Mouse (Mus musculus): ENCODE measurements around the gene Adamts17. TPM values are rescaled to one million over a fixed set of nuclear protein-coding genes. Genes with fewer than 3 reads are reported as not detected.
A peak's percentile ranks its signal among the peaks of the same experiment; 100 is the strongest.

Gene Adamts17
- total RNA-seq (2021), result 10 to 100 TPM in 1 of 2 experiments, 1 to 10 TPM in 1; 5.5 to 10.6 TPM
- long read RNA-seq, experiment 1, full-length matches to known transcripts, result 1 of 1 reads
- long read RNA-seq, experiment 1, partial matches to known transcripts, result 0 of 1 reads
- long read RNA-seq, experiment 1, other reads (novel, unspliced or antisense), result 0 of 1 reads
- long read RNA-seq, experiment 2, partial matches to known transcripts, result 0 of 1 reads
- long read RNA-seq, experiment 2, other reads (novel, unspliced or antisense), result 1 of 1 reads

DNA sequence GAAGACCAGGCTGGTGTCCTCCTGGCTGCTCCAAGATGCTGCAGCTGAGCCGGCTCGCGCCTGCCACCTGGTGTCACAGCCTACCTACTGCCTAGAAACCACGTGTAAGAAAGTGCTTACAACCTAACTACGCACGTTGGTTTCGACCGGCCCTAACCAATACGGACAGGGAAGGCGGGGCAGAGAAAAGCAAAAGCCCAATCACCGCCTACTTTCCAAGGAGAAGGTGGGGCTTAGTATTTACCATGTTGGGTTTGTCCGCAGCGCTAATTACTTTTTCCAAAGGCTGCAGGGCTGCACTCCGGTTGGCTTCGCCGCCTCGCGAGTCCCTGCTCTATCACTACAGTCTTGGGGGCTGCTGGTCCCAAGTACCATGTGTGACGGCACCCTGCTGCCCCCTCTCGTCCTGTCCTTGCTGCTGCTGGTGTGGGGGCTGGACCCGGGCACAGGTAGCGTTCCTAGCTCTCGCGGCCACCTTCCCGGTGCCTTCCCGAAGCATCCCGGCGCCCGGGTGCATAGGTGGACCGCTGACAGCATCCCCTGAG, at the start of gene Adamts17:
Gene Adamts17 (plus strand): TSS at position 273 of the 545 bp plus-strand sequence.
- DNase-seq, result peak; percentile 93
- intact Hi-C loops (cut with DNase I; ENCODE audit: low total_unique reads), result loop anchor here (2.0 to 10.0 kb wide), 2 partner anchors 359 to 785 kb away; no protein-coding TSS in a partner anchor

DNA sequence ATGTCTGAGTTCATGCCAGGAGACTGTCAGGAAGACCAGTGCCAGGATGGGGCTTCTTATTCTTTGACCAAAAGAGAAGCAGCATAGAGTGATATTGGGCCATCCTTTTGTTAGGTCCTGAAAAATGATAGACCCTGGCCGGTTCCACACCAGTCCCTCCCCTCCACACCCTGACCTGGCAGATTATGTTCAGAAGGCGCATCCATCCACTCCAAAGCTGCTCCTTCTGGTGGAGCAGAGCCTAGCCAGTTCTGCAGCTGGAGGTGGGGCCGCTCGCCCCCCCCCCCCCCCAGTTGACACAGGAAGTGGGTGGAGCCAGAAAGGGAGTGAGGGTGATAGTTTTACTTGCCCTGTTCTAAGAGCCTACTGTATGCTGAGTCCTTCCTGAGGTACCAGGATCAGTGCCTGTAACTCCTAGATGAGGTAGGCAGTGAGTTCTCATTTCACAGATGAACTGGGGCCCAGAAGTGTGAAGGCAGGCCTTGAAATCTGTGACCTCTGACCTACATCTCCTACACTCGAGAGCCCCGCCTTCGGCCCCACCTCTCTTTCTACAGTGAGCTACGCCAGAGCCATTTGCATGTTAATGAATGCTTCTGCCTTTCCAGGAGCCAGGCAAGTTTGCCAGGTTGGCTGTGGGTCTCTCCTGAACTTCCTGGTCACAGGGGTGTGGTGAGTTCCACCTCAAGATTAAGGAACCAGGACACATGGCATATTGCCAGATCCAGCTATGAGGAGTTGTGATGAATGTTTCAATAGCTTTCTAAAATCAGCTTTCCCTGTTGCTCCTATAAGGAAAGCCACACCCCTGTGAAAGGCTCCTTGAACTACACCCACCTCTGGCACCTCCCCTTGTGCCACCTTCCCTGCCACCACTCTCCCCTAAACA, 49.4 kb upstream of the Adamts17 start:
- intact Hi-C loops (cut with DNase I; ENCODE audit: low total_unique reads), result no loop called here
- DNase-seq, result no peak

GRCm38 (mm10) chr7:66791022-66791421, 48.5 kb upstream of the Adamts17 start:
- intact Hi-C loops (cut with DNase I; ENCODE audit: low total_unique reads), result no loop called here

GRCm38 (mm10) chr7:66796909-66797308, 42.6 kb upstream of the Adamts17 start:
- no peak for DNase-seq
- intact Hi-C loops (cut with DNase I; ENCODE audit: low total_unique reads), result no loop called here

More at GRCm38 (mm10) chr7:66791022-66791421, 48.5 kb upstream of the Adamts17 start:
- no peak for DNase-seq

- DNase-seq, result no peak
- intact Hi-C loops (cut with DNase I; ENCODE audit: low total_unique reads), result no loop called here
Observed at GRCm38 (mm10) chr7:66797345-66797744, 42.2 kb upstream of the Adamts17 start.

DNA sequence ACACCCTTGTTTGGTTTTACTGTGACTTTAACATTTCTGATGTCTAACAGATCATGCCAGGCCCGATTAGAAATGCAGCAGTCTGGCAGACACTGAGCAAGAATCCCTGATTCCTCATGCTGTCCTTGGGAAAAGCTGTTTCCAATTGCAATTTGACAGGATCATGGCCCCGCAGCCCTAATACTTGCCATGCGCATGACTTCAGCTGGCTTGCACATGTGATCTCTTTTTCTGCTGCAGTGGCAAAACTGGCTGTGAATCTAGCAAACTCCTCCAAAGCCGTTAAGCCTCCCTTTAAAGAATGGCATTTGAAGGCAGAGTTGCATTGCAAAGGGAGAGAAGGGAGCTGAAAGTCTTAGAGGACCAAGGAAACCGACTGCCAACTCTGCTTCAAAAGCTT, 40.7 kb upstream of the Adamts17 start:
- intact Hi-C loops (cut with DNase I; ENCODE audit: low total_unique reads), result no loop called here
- no peak for DNase-seq

DNA sequence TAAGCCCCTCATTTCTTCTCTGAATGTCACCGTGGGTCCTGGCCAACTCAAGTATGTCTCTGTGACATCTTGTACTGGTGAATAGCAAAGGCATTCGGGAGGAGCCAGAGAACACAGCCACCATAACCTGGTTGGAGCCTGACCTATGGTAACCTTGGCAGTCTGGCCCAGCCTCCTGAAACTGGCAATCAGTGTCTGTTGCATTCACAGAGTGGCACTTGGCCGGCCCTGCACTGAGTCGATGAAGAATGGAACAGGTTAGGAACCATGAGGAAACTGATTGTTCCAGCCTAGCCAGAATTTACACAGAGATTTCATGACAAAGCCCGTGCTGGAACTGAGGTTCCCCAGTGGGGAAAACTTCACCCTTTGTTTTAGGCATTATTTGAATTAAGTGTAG, 38.8 kb upstream of the Adamts17 start:
- intact Hi-C loops (cut with DNase I; ENCODE audit: low total_unique reads), result no loop called here
- DNase-seq, result no peak

- DNase-seq, result peak; percentile 84
- intact Hi-C loops (cut with DNase I; ENCODE audit: low total_unique reads), result no loop called here
Observed at GRCm38 (mm10) chr7:66801785-66802184, 37.8 kb upstream of the Adamts17 start.

DNA sequence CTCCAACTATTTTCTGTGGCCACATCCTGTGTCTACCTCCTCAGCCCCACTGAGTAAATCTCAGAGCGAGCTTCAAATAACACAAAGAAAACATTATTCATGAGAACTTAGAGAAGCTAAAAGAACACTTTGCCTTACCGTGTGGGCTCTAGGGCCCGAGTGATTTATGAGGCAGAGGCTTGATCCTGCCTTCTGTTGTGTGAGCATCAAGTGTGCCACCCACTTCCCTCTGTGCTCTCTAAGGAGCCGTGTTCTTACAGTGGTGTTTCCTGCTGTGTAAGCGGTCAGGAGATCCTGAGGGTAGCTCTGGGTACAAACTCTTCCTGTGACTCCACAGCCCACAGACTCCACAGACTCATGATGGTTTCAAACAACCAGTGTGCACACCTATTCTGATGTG, 35.7 kb upstream of the Adamts17 start:
- DNase-seq, result no peak
- intact Hi-C loops (cut with DNase I; ENCODE audit: low total_unique reads), result no loop called here

DNA sequence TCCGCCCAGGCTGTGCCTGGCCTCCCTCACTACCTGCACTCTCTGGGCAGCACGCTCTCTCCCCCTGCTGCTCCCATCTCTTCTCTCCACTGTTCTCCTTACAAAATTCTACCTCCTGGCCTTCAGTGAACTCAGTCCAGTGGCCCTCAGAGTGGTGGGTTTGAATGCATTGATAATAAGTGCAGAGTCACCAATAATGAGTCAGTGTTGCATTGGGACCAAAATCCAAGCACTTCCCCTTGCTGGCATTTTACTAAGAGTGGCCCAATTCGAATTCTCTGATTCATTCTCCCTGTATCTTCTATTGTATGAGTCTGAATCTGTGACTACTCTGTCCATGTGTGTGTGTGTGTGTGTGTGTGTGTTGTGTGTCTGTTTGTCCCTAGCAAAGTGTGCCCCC, 32.7 kb upstream of the Adamts17 start:
- no peak for DNase-seq
- intact Hi-C loops (cut with DNase I; ENCODE audit: low total_unique reads), result no loop called here

GRCm38 (mm10) chr7:66810436-66810835, 29.1 kb upstream of the Adamts17 start:
- intact Hi-C loops (cut with DNase I; ENCODE audit: low total_unique reads), result no loop called here
- DNase-seq, result no peak

DNA sequence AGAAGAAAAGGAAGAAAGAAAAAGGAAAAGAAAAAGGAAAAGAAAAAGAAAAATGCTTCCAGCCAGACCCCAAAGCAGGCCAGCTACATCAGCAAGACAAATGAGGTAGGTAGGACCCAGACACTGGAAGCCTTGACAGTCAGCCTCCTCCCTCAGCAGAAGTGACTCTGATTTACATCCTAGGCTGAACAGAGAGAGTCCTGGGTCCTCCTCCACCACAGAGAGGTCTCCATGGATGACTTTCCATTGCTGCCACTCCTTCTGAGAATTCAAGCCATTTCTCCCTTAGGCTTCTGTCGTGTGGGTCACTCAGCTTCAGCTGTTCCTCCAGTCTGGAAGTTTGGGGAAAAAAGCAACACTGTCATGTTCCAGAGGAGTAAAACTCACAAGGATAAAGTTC, 28.2 kb upstream of the Adamts17 start:
- intact Hi-C loops (cut with DNase I; ENCODE audit: low total_unique reads), result no loop called here
- DNase-seq, result no peak

DNA sequence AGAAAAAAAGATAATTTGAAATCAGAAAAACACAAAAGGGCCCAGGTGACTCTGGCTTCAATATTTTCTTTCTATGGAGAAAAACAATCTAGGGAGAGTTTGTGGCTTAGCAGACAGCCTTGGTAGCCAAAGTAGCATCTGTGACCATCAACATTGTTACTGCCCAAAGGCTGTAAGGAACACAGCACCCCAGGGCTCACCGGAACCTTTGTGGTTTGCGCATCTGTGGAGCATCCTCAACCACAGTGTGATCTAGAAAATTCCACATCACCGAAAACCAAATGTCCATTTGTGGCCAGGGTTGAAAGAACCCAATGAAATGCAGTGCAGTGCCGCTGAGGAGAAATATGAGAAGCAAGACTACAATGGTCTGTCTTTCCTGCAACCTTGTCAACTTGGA, 27.2 kb upstream of the Adamts17 start:
- no peak for DNase-seq
- intact Hi-C loops (cut with DNase I; ENCODE audit: low total_unique reads), result no loop called here

- intact Hi-C loops (cut with DNase I; ENCODE audit: low total_unique reads), result no loop called here
- DNase-seq, result no peak
Observed at GRCm38 (mm10) chr7:66812737-66813136, 26.8 kb upstream of the Adamts17 start.

DNA sequence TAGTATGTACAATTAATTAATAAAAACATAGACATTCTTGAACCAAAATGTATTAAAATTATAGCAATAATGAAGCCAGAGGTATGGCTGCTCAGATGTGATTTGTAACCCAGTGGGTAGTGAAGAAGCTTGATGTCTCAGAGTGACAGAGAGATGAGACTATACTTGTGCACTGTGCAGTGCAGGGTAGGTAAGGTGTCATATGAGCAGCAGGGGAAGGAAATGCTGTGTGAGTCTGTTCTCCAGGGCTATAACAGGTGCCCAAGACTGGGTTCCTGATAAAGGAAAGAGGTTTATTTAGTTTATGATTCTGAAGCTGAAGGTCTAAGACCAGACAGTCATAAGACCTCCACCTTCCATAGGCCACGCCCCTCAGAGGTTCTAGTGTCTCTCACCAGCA, 26.4 kb upstream of the Adamts17 start:
- intact Hi-C loops (cut with DNase I; ENCODE audit: low total_unique reads), result no loop called here
- DNase-seq, result no peak

GRCm38 (mm10) chr7:66815526-66815925, 24.0 kb upstream of the Adamts17 start:
- peak; percentile 35 for DNase-seq

GRCm38 (mm10) chr7:66820034-66820433, 19.5 kb upstream of the Adamts17 start:
- intact Hi-C loops (cut with DNase I; ENCODE audit: low total_unique reads), result no loop called here

More at GRCm38 (mm10) chr7:66815526-66815925, 24.0 kb upstream of the Adamts17 start:
- intact Hi-C loops (cut with DNase I; ENCODE audit: low total_unique reads), result no loop called here

GRCm38 (mm10) chr7:66830803-66831202, 8.7 kb upstream of the Adamts17 start:
- DNase-seq, result no peak
- intact Hi-C loops (cut with DNase I; ENCODE audit: low total_unique reads), result loop anchor here (10.0 kb wide), 1 partner anchor 794 kb away; no protein-coding TSS in a partner anchor

More at GRCm38 (mm10) chr7:66820034-66820433, 19.5 kb upstream of the Adamts17 start:
- peak; percentile 41 for DNase-seq

- no peak for DNase-seq
- intact Hi-C loops (cut with DNase I; ENCODE audit: low total_unique reads), result loop anchor here (10.0 kb wide), 1 partner anchor 794 kb away; no protein-coding TSS in a partner anchor
Observed at GRCm38 (mm10) chr7:66831295-66831694, 8.2 kb upstream of the Adamts17 start.

Measured in gastrocnemius, postnatal 14 days (tissue).